Mouse (Mus musculus) erythroblast, embryonic 14.5 days (primary cell): ENCODE results near the gene Znfx1. TPM values are rescaled to one million over a fixed set of nuclear protein-coding genes. Genes with fewer than 3 reads are reported as not detected.

Source experiments
- H3K27me3 ChIP-seq: 2 replicates; pipeline ENCODE4 v1.6.1; 2012; ENCODE audit warnings: inconsistent platforms; ENCODE audit not compliant: control insufficient read depth
- H3K36me3 ChIP-seq: 2 replicates; pipeline ENCODE4 v1.6.1; 2012; ENCODE audit warnings: mild to moderate bottlenecking, inconsistent platforms; ENCODE audit not compliant: control insufficient read depth
- H3K4me1 ChIP-seq: 2 replicates; pipeline ENCODE4 v1.6.1; 2012; ENCODE audit warnings: inconsistent platforms; ENCODE audit not compliant: control insufficient read depth
- H3K4me3 ChIP-seq: replicated peaks from 2 replicates; pipeline ENCODE3; 2012; ENCODE audit warnings: moderate library complexity, mild to moderate bottlenecking, inconsistent platforms
- H3K9me3 ChIP-seq: 2 replicates; pipeline ENCODE4 v1.6.1; 2012; ENCODE audit warnings: low read length, inconsistent platforms, mixed read lengths; ENCODE audit not compliant: control insufficient read depth
- GATA1 ChIP-seq: IDR thresholded peaks from 2 replicates; pipeline ENCODE4 v1.6.1; 2012; ENCODE audit warnings: low read length, inconsistent platforms, mixed read lengths
- TAL1 ChIP-seq: IDR thresholded peaks from 3 replicates; pipeline ENCODE4 v1.6.1; 2012; ENCODE audit warnings: low read length, inconsistent platforms, mixed read lengths
- polyA plus RNA-seq: library from polyadenylated mRNA; stranded (reverse); fragments of >175 nt; gene quantifications from 2 replicates; pipeline ENCODE4 v1.2.3, GENCODE M21; 2012

Znfx1 gene
- polyA plus RNA-seq, 1 experiment, result 1.1 TPM

GRCm38 (mm10) chr2:166990861-166991260 lies 72.0 kb downstream of the Znfx1 start:
- no peaks in the 10 kb centered on the region for H3K27me3 ChIP-seq
- H3K4me1 ChIP-seq, result peaks cover 60% of the 10 kb centered on the region
- no peak overlapping the region for H3K4me3 ChIP-seq
- H3K9me3 ChIP-seq, result no peaks in the 10 kb centered on the region
- peaks cover 3% of the 10 kb centered on the region for H3K36me3 ChIP-seq
- TF ChIP-seq TAL1, result no peak
- no peak for TF ChIP-seq GATA1

Other genes starting within 250 kb of the Znfx1 start
- 0.16 and 0.22 TPM in 2 replicates for gene Cse1l, start 157.0 kb downstream of the Znfx1 start, polyA plus RNA-seq
- 0.94 and 1.0 TPM in 2 replicates for gene Stau1, start 66.7 kb downstream of the Znfx1 start, polyA plus RNA-seq
- 7.1 and 7.5 TPM in 2 replicates for gene Ddx27, start 47.8 kb downstream of the Znfx1 start, polyA plus RNA-seq
- not detected in 2 replicates for gene Kcnb1, start 127.1 kb upstream of the Znfx1 start, polyA plus RNA-seq
- gene Ptgis, start 177.6 kb upstream of the Znfx1 start, polyA plus RNA-seq, result not detected in 2 replicates